Mouse (Mus musculus) heart, postnatal 0 days (tissue): ENCODE measurements at regions not wholly inside any gene's neighbourhood (a gene's known extent, or its start where the extent isn't known, plus 50 kb on each side); places are given as distances from the start of the nearest gene placed in this dataset.

Experiments used
- ATAC-seq: fragments of 200-750 bp; cut with Nextera tagmentation; 2 replicates; pipeline ENCODE4 v1.8.0; 2017; ENCODE audit warnings: low read depth, moderate number of reproducible peaks, moderate library complexity; ENCODE audit not compliant: insufficient read depth
- DNase-seq: peaks from one replicate; pipeline ENCODE4 v3.0.0-alpha.2; 2016; ENCODE audit warnings: low spot score
- H3K27ac ChIP-seq: fragments of 300-500 bp; sonication (generic); 2 replicates; pipeline ENCODE4 v1.5.1; 2014; ENCODE audit warnings: low read depth, mild to moderate bottlenecking
- H3K27me3 ChIP-seq: fragments of 300-500 bp; sonication (generic); 2 replicates; pipeline ENCODE4 v1.6.1; 2014; ENCODE audit warnings: low read length, mixed read lengths; ENCODE audit not compliant: control insufficient read depth, insufficient read depth
- H3K36me3 ChIP-seq: fragments of 300-500 bp; sonication (generic); replicated peaks from 2 replicates; pipeline ENCODE4 v1.6.1; 2014; ENCODE audit warnings: low read length, mixed read lengths; ENCODE audit not compliant: control insufficient read depth, insufficient read depth
- H3K4me1 ChIP-seq: fragments of 300-500 bp; sonication (generic); 2 replicates; pipeline ENCODE4 v1.6.1; 2014; ENCODE audit warnings: antibody characterized with exemption; ENCODE audit not compliant: control insufficient read depth, insufficient read depth
- H3K4me2 ChIP-seq: fragments of 300-500 bp; sonication (generic); 2 replicates; pipeline ENCODE4 v1.6.1; 2014; ENCODE audit warnings: low read depth, mild to moderate bottlenecking, low read length, moderate library complexity
- H3K4me3 ChIP-seq: fragments of 300-500 bp; sonication (generic); 2 replicates; pipeline ENCODE4 v1.5.1; 2014; ENCODE audit warnings: low read depth, low read length
- H3K9ac ChIP-seq: fragments of 300-500 bp; sonication (generic); replicated peaks from 2 replicates; pipeline ENCODE4 v1.6.1; 2014; ENCODE audit warnings: low read depth, low read length, mixed read lengths
- H3K9me3 ChIP-seq: fragments of 300-500 bp; sonication (generic); replicated peaks from 2 replicates; pipeline ENCODE4 v1.6.1; 2016; ENCODE audit warnings: low read length; ENCODE audit not compliant: control insufficient read depth
- CTCF ChIP-seq: IDR thresholded peaks from 2 replicates; pipeline ENCODE4 v1.5.1; 2016; ENCODE audit warnings: antibody characterized with exemption, control low read depth, low read depth
- EP300 ChIP-seq: IDR thresholded peaks from 2 replicates; pipeline ENCODE4 v1.6.1; 2016; ENCODE audit warnings: antibody characterized with exemption, low read depth
- WGBS: fragments of 180-500 bp; shearing (Covaris S2); extraction: QIAGEN DNeasy Blood & Tissue Kit; methylation state at CpG from one replicate; pipeline ENCODE4 v1.1.7; 2014; 5-methylcytosine and 5-hydroxymethylcytosine counted together

DNA sequence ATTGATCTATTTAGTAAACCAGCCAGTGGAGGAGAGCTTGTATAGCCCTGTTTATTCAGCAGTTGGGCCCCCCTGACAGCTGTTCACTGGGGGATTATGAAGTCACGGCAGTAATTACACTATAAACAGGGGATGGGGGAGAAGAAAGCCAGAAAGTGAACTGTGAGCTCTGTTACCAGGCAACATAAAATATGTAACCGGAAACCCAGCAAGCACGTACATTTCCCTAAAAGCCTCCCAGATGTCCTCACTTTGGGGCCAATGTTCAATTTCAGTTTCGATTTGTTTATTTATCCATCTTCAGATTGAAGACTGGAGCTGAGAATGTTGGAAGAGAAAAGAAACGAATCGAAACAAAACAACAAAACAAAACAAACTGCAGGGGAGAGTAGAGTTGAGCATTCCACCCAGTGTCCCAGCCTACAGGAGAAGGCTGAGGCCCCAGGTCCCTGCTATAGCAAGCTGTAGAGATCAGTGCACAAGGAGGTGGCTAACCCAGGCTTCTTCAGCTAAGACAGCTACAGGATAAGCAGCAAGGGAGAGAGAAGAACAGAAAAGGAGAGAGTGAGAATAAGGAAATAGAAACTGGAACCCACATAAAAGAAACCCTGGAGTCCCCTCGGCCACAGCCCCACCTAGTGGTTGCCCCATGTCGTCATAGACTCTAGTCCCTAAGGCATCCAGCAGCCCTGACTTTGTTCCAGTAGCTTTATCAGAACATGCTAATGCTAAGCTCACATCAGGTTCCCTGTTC is 517.7 kb upstream of the Gm26657 start:
- TF ChIP-seq EP300 = no peak
- peak; percentile 43 for TF ChIP-seq CTCF
- no peak overlapping the region for H3K4me3 ChIP-seq
- DNase-seq = peak; percentile 21
- no peaks in the 10 kb centered on the region for H3K4me1 ChIP-seq
- ATAC-seq = 0 out of 2 replicates have a peak, but pooled peaks have one; percentile 27
- no peaks in the 10 kb centered on the region for H3K36me3 ChIP-seq
- no peak overlapping the region for H3K4me2 ChIP-seq
- H3K27me3 ChIP-seq = no peaks in the 10 kb centered on the region
- no peaks in the 10 kb centered on the region for H3K9me3 ChIP-seq
- 0 out of 2 replicates have a peak overlapping the region, but pooled peaks have one; percentile 11 for H3K27ac ChIP-seq
- 61% methylated on average over 8 of the region's 8 CpGs for WGBS
- no peak overlapping the region for H3K9ac ChIP-seq

- WGBS = 71% methylated on average over 8 of the region's 8 CpGs
- DNase-seq (no peak), ATAC-seq (no peak)
- no peak overlapping the region for H3K27ac ChIP-seq
- no peak overlapping the region for H3K4me3 ChIP-seq
- H3K4me2 ChIP-seq = no peak overlapping the region
- no peaks in the 10 kb centered on the region for H3K36me3 ChIP-seq
- H3K4me1 ChIP-seq = no peaks in the 10 kb centered on the region
- H3K27me3 ChIP-seq = no peaks in the 10 kb centered on the region
- no peak overlapping the region for H3K9ac ChIP-seq
- TF ChIP-seq EP300 = no peak
- no peak for TF ChIP-seq CTCF
- H3K9me3 ChIP-seq = no peaks in the 10 kb centered on the region
These were observed 519.3 kb upstream of the Gm26657 start for GRCm38 (mm10) chr4:56220531-56220930.

DNA sequence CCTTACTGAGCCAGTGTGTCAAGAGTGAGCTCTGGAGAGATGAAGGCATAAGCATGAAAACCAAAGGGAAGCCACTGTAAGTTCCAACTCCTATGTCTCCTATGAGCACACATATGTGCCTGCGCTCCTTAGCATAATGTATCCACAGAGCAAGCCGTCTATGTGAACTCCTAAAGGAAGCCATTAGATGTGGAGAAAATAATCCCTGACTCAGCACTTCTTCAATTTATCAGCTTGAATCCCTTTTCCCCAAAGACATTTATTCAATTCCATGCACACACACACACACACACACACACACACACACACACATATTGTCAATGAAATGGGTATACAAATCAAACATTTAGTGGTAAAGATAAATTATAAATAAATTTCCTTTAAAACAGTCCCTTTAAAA is 530.4 kb upstream of the Gm26657 start:
- ATAC-seq (no peak), DNase-seq (no peak)
- H3K27ac ChIP-seq = no peak overlapping the region
- H3K4me2 ChIP-seq = no peak overlapping the region
- no peak overlapping the region for H3K4me3 ChIP-seq
- no peaks in the 10 kb centered on the region for H3K36me3 ChIP-seq
- H3K9ac ChIP-seq = no peak overlapping the region
- TF ChIP-seq EP300 = no peak
- TF ChIP-seq CTCF = no peak
- no peaks in the 10 kb centered on the region for H3K9me3 ChIP-seq
- H3K4me1 ChIP-seq = 0 out of 2 replicates have a peak, but pooled peaks cover 10% of the 10 kb centered on the region
- 98% methylated on average over 2 of the region's 2 CpGs for WGBS
- H3K27me3 ChIP-seq = no peaks in the 10 kb centered on the region

GRCm38 (mm10) chr4:56207726-56208125 is 532.1 kb upstream of the Gm26657 start:
- 0 out of 2 replicates have a peak, but pooled peaks cover 10% of the 10 kb centered on the region for H3K4me1 ChIP-seq
- H3K27me3 ChIP-seq = no peaks in the 10 kb centered on the region
- H3K4me2 ChIP-seq = no peak overlapping the region
- no peaks in the 10 kb centered on the region for H3K36me3 ChIP-seq
- ATAC-seq = no peak
- no peak for DNase-seq
- 0 out of 2 replicates have a peak, but pooled peaks cover 3% of the 10 kb centered on the region for H3K9me3 ChIP-seq
- no peak overlapping the region for H3K4me3 ChIP-seq
- no peak overlapping the region for H3K9ac ChIP-seq
- WGBS = 44% methylated on average over 5 of the region's 5 CpGs
- no peak overlapping the region for H3K27ac ChIP-seq
- TF ChIP-seq EP300 (no peak), CTCF (no peak)

DNA sequence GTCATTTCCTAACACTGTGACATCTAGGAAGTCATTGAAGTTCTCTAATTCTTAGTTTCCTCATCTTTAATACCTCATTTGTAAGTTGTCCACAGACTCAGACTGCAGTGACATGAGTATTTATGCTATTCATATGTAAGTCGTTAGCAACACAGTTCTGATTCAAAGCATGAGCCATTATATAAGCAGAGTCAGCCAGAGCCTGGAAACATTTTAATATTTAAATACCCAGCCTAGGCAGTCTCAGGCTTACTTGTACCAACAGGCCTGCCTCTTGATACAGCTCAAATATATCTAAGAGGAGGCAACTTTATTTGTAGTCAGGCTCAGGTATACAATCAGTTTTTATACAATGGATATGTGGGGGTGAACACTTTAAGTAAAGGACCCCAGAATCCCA is 534.8 kb upstream of the Gm26657 start:
- no peak overlapping the region for H3K27ac ChIP-seq
- 83% methylated on average over 1 of the region's 1 CpGs for WGBS
- ATAC-seq = no peak

GRCm38 (mm10) chr4:56193365-56193764 is 546.5 kb upstream of the Gm26657 start:
- WGBS = 68% methylated on average over 2 of the region's 2 CpGs
- no peak for ATAC-seq
- Histone ChIP-seq H3K4me2 (no peak overlapping the region), H3K36me3 (no peaks in the 10 kb centered on the region), H3K9ac (no peak overlapping the region), H3K27me3 (no peaks in the 10 kb centered on the region), H3K9me3 (no peaks in the 10 kb centered on the region), H3K4me1 (0 out of 2 replicates have a peak, but pooled peaks cover 4% of the 10 kb centered on the region), H3K27ac (no peak overlapping the region), H3K4me3 (no peak overlapping the region)
- no peak for DNase-seq
- TF ChIP-seq CTCF = no peak
- no peak for TF ChIP-seq EP300

More for the DNA sequence above, 534.8 kb upstream of the Gm26657 start:
- DNase-seq = no peak
- Histone ChIP-seq H3K4me1 (0 out of 2 replicates have a peak, but pooled peaks cover 10% of the 10 kb centered on the region), H3K27me3 (no peaks in the 10 kb centered on the region), H3K4me2 (no peak overlapping the region), H3K9me3 (0 out of 2 replicates have a peak, but pooled peaks cover 3% of the 10 kb centered on the region), H3K4me3 (no peak overlapping the region), H3K36me3 (no peaks in the 10 kb centered on the region), H3K9ac (no peak overlapping the region)
- TF ChIP-seq EP300 (no peak), CTCF (no peak)
